Mouse (Mus musculus) forebrain, embryonic 11.5 days (tissue): ENCODE results near the gene Bmp2k. TPM values are rescaled to one million over a fixed set of nuclear protein-coding genes. Genes with fewer than 3 reads are reported as not detected.

Experiments
- ATAC-seq: fragments of 200-750 bp; cut with Nextera tagmentation; replicated peaks from 2 replicates; pipeline ENCODE4 v1.8.0; 2017; ENCODE audit warnings: moderate TSS enrichment; ENCODE audit not compliant: low FRiP score
- DNase-seq: peaks from one replicate; pipeline ENCODE4 v3.0.0-alpha.2; 2017; ENCODE audit warnings: low spot score
- H3K27ac ChIP-seq: fragments of 300-500 bp; sonication (generic); 2 replicates; pipeline ENCODE4 v1.5.1; 2014; ENCODE audit warnings: low read depth, low read length
- H3K27me3 ChIP-seq: fragments of 300-500 bp; sonication (generic); 2 replicates; pipeline ENCODE4 v1.6.1; 2014; ENCODE audit warnings: mild to moderate bottlenecking, low read length, mixed read lengths; ENCODE audit not compliant: control insufficient read depth, insufficient read depth
- H3K36me3 ChIP-seq: fragments of 300-500 bp; sonication (generic); 2 replicates; pipeline ENCODE4 v1.6.1; 2014; ENCODE audit warnings: mild to moderate bottlenecking, low read length, moderate library complexity, mixed read lengths; ENCODE audit not compliant: control insufficient read depth, insufficient read depth
- H3K4me1 ChIP-seq: fragments of 300-500 bp; sonication (generic); replicated peaks from 2 replicates; pipeline ENCODE4 v1.6.1; 2014; ENCODE audit warnings: low read length, mixed read lengths; ENCODE audit not compliant: control insufficient read depth, insufficient read depth
- H3K4me2 ChIP-seq: fragments of 300-500 bp; sonication (generic); 2 replicates; pipeline ENCODE4 v1.6.1; 2014; ENCODE audit warnings: low read depth, mild to moderate bottlenecking, low read length, moderate library complexity, mixed read lengths; ENCODE audit not compliant: severe bottlenecking
- H3K4me3 ChIP-seq: fragments of 300-500 bp; sonication (generic); 2 replicates; pipeline ENCODE4 v1.5.1; 2014; ENCODE audit warnings: low read depth, low read length
- H3K9ac ChIP-seq: fragments of 300-500 bp; sonication (generic); 2 replicates; pipeline ENCODE4 v1.6.1; 2014; ENCODE audit warnings: low read length
- H3K9me3 ChIP-seq: fragments of 300-500 bp; sonication (generic); 2 replicates; pipeline ENCODE4 v1.6.1; 2016; ENCODE audit warnings: low read length, mixed read lengths; ENCODE audit not compliant: control insufficient read depth
- WGBS: fragments of 180-500 bp; shearing (Covaris S2); extraction: QIAGEN DNeasy Blood & Tissue Kit; methylation state at CpG from one replicate; pipeline ENCODE4 v1.1.7; 2014; 5-methylcytosine and 5-hydroxymethylcytosine counted together
- polyA plus RNA-seq: library from polyadenylated mRNA; unstranded; fragments of >200 nt; fragmentation: Nextera tagmentation; extraction: Ambion mirVana; gene quantifications from 2 replicates; pipeline ENCODE4 v1.2.1, GENCODE M21; 2014

The Bmp2k gene
- polyA plus RNA-seq = 9.0 and 10.2 TPM in 2 replicates

DNA sequence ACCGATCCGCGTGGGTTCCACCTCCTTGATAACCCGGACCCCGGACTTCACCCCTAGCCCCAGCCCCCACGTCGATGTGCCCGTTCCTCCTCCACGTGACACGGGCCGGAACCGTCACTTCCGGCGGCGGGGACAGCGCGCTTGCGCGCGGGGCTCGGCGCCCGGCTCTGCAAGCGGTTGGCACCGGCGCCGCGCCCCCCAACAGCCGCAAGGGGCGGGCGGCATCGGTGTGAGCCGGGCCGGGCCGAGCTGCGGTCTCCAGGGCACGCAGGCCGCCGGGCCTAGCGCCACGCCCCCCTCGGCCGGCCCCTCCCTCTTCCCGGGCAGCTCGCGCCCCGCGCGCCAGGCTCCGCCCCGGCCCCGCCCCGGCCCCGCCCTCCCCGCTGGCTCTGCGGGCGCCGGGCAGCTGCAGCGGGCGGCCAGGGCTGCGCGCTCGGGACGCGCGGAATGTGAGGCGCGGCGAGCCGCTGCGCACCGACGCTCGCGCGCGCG, at the start of gene Bmp2k:
Bmp2k (plus strand) TSS at position 380 of the 492 bp plus-strand sequence.
- under 1% methylated on average over 53 of the region's 78 CpGs for WGBS
- H3K27me3 ChIP-seq = no peaks in the 10 kb centered on the region

DNA sequence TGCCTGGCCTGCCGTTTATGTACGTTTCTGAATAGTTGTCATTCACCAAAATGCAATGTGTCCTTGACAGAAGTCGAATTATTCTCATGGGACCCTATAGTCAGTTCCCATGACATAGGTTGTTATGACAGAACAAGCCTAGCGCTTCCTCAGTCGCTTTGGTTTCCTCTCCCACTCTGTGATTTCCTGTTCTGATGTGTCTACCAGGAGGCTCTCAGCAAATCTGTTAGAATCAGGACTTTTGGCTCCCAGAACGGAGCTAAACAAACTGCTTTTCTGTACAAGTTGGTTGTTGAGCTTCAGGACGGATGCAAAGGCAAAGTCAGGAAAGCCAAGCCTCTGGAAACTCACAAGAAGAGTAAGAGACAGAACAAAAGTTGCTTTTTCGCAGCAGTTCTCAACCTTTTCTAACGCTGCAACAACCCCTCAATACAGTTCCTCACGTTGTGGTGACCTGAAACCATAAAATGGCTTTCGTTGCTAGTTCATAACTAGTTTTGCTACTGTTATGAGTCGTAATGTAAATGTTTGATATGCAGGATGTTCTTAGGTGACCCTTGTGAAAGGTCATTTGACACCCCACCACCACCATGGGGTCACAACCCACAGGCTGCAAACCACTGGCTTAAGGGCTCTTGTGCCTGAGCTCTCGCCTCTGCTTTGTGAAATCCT, 48.5 kb upstream of the Bmp2k start:
- 92% methylated on average over 13 of the region's 13 CpGs for WGBS
- H3K27ac ChIP-seq = no peak overlapping the region
- no peak overlapping the region for H3K4me2 ChIP-seq
- H3K4me1 ChIP-seq = no peaks in the 10 kb centered on the region; the same call in 1 of the 2 replicates
- DNase-seq = no peak
- ATAC-seq = no peak
- no peak overlapping the region for H3K9ac ChIP-seq
- H3K36me3 ChIP-seq = no peaks in the 10 kb centered on the region
- H3K27me3 ChIP-seq = no peaks in the 10 kb centered on the region
- no peaks in the 10 kb centered on the region for H3K9me3 ChIP-seq
- H3K4me3 ChIP-seq = no peak overlapping the region

More for the DNA sequence above, at the start of gene Bmp2k:
- peak; percentile 95 for DNase-seq
- Histone ChIP-seq H3K9me3 (no peaks in the 10 kb centered on the region), H3K4me1 (0 out of 2 replicates have a peak, but pooled peaks cover 7% of the 10 kb centered on the region), H3K4me3 (peak within 1 kb of the TSS; percentile 69), H3K27ac (peak within 1 kb of the TSS; percentile 75), H3K9ac (peak within 1 kb of the TSS; percentile 82), H3K36me3 (no peaks in the 10 kb centered on the region), H3K4me2 (peak within 1 kb of the TSS; percentile 85)
- ATAC-seq = peak; percentile 97

DNA sequence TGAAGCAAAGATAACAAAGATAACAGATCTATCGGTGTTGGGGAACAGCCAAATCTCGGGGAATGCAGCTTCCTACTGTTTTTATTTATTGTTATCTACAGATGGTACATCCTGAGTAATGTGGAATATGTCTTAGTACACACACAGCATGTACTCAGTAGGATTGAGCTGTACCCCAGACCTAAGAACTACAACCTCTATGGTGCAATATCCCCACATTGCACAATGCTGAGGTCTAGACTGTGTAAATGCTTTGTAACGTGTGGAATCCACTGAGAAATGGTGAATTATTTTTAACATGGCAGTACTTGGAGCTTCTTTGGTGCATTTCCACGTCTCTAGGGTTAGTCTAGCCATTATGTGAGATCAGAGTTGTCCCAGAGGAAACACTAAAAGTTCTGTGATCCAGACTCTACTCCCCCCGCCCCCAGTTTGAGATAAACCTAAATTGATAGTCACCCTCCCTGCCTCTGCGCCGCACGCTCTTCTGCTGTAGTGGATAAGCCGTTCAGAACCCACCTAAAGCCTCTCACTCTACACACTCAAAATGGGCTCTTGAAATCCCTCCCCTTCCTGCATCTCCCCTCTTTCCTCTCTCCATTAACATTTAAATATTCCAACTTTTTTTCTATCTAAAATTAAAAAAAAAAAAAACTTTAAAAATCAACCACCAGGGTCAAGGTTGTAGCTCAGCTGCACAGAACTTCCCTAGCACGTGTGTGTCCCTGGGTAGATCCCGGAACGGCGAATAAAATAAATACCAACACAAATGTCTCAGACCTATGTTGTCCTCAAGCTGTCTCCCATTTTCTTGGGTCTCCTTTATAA, 47.4 kb upstream of the Bmp2k start:
- ATAC-seq = no peak
- Histone ChIP-seq H3K27me3 (no peaks in the 10 kb centered on the region), H3K36me3 (no peaks in the 10 kb centered on the region), H3K27ac (no peak overlapping the region), H3K4me2 (no peak overlapping the region), H3K4me1 (no peaks in the 10 kb centered on the region; the same call in 1 of the 2 replicates), H3K9ac (no peak overlapping the region), H3K9me3 (no peaks in the 10 kb centered on the region), H3K4me3 (no peak overlapping the region)
- DNase-seq = no peak
- WGBS = 90% methylated on average over 13 of the region's 13 CpGs

DNA sequence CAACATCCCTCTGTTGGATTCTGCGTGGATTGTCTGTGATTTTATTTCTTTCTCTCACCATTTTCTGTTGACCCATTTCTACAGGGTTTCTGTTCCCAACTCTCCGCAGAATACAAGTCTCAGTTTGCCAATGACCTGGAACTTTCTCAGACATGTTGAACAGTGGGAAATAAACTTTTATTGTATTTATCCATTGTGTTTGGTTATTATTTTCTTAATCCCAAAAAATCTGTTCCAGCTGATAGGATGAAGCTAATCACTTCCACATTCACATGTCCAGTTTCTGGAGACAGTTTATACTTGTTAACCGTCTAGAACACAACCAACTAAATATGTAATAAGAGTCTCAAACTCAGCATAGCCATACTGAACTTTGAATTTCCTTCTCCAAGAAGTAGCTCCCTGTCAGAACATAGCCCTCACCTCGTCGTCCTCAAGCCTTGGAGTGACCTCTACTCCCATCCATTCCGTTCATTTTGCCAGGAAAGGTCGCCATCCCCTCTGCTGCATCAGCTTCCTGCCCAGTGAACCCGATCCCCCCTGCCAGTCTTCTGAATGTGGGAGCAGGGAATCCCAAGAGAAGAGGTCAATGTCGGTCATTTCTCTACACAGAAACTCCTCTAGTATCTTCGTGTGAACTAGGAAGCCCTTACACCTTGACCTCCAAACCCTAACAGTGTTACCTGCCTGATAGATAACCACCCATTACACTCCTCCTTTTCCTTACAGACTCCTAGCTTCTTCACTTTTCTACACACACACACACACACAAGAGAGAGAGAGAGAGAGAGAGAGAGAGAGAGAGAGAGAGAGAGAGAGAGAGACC, 46.6 kb upstream of the Bmp2k start:
- Histone ChIP-seq H3K4me2 (no peak overlapping the region), H3K9ac (no peak overlapping the region), H3K4me1 (no peaks in the 10 kb centered on the region; the same call in 1 of the 2 replicates), H3K36me3 (no peaks in the 10 kb centered on the region), H3K27me3 (no peaks in the 10 kb centered on the region), H3K9me3 (no peaks in the 10 kb centered on the region), H3K27ac (no peak overlapping the region), H3K4me3 (no peak overlapping the region)
- 78% methylated on average over 10 of the region's 10 CpGs for whole genome bisulfite sequencing
- no peak for DNase-seq
- no peak for ATAC-seq

DNA sequence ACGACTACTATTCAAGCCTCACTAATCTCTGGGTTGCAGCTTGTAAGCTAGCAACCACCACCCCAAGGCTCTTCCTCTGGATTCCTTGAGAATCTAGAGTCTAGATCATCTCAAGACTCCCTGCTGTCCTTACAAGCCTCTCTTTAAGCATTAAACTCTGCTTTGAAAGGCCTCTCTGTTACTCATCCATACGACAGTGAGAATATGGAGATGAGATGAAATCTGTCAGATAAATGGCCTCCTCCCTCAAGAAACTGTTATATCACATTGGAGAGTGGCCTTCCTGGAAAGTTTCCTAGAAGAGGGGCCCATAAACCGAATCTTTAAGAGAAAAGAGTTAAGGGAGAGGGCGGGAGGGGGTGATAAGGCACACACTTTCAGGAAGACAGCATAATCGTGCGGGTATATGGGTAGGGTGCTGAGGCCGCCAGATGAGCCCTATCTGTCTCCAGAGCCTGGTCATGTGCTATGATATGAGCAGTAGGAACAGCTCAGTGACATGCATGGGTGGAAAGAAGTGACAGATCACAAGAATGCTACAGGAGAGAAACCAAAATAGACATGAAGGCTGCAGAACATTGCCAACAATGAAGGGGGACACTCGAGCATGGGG, 45.9 kb upstream of the Bmp2k start:
- no peak overlapping the region for H3K9ac ChIP-seq
- no peak overlapping the region for H3K27ac ChIP-seq
- 85% methylated on average over 8 of the region's 8 CpGs for WGBS
- no peaks in the 10 kb centered on the region for H3K9me3 ChIP-seq
- no peaks in the 10 kb centered on the region for H3K36me3 ChIP-seq
- H3K4me1 ChIP-seq = no peaks in the 10 kb centered on the region; the same call in 1 of the 2 replicates
- no peaks in the 10 kb centered on the region for H3K27me3 ChIP-seq
- H3K4me2 ChIP-seq = no peak overlapping the region
- ATAC-seq (no peak), DNase-seq (no peak)
- H3K4me3 ChIP-seq = no peak overlapping the region

DNA sequence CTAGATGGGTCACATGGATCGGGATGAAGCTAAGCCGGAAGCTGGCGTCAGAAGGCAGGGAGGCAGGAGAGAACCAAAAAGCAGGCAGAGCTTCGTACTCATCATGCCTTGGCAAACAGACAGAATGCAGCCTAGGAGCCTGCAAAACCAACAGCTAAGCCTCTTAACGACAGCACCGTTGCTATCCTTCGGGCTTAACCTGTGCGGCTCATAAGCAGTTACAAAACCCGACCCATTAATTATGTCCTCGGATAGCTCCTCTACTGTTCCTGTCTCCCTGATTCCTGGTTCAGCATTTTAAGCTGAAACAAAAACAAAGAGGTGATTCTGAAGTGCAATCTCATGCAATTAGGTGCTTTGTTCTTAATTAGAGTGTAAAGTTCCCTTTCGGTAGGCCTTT, 43.4 kb upstream of the Bmp2k start:
- WGBS = 50% methylated on average over 11 of the region's 11 CpGs
- Histone ChIP-seq H3K27me3 (no peaks in the 10 kb centered on the region), H3K36me3 (no peaks in the 10 kb centered on the region), H3K4me2 (no peak overlapping the region), H3K9ac (no peak overlapping the region), H3K4me3 (no peak overlapping the region), H3K27ac (no peak overlapping the region), H3K9me3 (no peaks in the 10 kb centered on the region), H3K4me1 (no peaks in the 10 kb centered on the region; the same call in 1 of the 2 replicates)
- ATAC-seq (peak; percentile 71), DNase-seq (peak; percentile 52)

DNA sequence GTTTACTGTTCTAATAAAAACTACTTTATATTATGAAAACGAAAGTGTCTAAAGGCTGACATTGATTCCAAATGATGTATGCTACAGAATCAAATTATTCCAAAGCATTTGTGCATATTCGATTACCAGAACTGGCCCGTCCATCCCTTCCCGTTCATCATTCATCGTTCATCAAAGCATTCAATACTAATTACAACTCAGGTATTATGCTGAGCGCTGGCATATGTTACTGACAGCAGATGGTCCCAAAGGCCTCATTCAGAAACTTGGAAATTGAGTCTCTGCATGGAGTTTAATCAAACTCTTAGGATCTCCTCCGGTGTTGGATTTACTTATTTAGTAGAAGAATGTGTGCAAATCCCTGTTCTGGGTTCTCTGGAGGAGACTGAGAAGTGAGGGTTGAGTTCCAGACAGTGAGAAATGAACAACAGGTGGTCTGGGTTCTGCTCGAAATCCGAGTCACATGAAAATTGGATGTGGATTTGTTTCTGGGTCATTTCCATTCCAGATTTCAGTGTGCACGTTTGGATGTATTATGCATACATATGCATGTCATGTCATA, 42.9 kb upstream of the Bmp2k start:
- DNase-seq (no peak), ATAC-seq (0 out of 2 replicates have a peak, but pooled peaks have one; percentile 28)
- H3K4me2 ChIP-seq = no peak overlapping the region
- no peaks in the 10 kb centered on the region for H3K36me3 ChIP-seq
- no peak overlapping the region for H3K9ac ChIP-seq
- no peak overlapping the region for H3K27ac ChIP-seq
- H3K9me3 ChIP-seq = no peaks in the 10 kb centered on the region
- H3K4me3 ChIP-seq = no peak overlapping the region
- WGBS = 74% methylated on average over 10 of the region's 10 CpGs
- no peaks in the 10 kb centered on the region for H3K27me3 ChIP-seq
- no peaks in the 10 kb centered on the region; the same call in 1 of the 2 replicates for H3K4me1 ChIP-seq
